Mouse (Mus musculus): ENCODE measurements around the gene Nhsl1.
A peak's percentile ranks its signal among the peaks of the same experiment; 100 is the strongest.

- peak; percentile 18; the same call in 1 of the 2 replicates for TF ChIP-seq CTCF (IDR thresholded peaks at IDR 0.05; ENCODE audit: extremely low read depth, insufficient read depth, insufficient read length, insufficient replicate concordance)
- no peak for TF ChIP-seq POLR2A (IDR thresholded peaks at IDR 0.05; ENCODE audit: low read depth, low read length)
Observed at GRCm38 (mm10) chr10:18545813-18546235, 227.0 kb downstream of the Nhsl1 start, which contains the start of gene Hebp2.
